Mouse (Mus musculus): ENCODE data around the gene Nprl3.
"Not testable (repeated sequence)": the region's sequence is repeated elsewhere in the genome, so short reads cannot be mapped to it uniquely, and the experiment has no call there.

Gene Nprl3

GRCm38 (mm10) chr11:32284582-32284981 lies 17.1 kb upstream of the Nprl3 start:
- DNase-seq (ENCODE audit: low read depth): not testable (repeated sequence)

- not testable (repeated sequence) for DNase-seq (ENCODE audit: low read depth)
These were observed 15.7 kb upstream of the Nprl3 start, which contains the start of gene Hba-a1 for GRCm38 (mm10) chr11:32283091-32283777. Gene Hba-a1 (plus strand): TSS chr11:32283511.

GRCm38 (mm10) chr11:32281416-32282144 lies 14.1 kb upstream of the Nprl3 start:
- DNase-seq (ENCODE audit: low read depth): no peak

GRCm38 (mm10) chr11:32280646-32281045 lies 13.1 kb upstream of the Nprl3 start:
- DNase-seq (ENCODE audit: low read depth): no peak

- no peak for DNase-seq (ENCODE audit: low read depth)
These were observed 11.0 kb upstream of the Nprl3 start for GRCm38 (mm10) chr11:32278458-32278957.

GRCm38 (mm10) chr11:32277736-32278457 lies 10.4 kb upstream of the Nprl3 start:
- DNase-seq (ENCODE audit: low read depth): no peak

- no peak for DNase-seq (ENCODE audit: low read depth)
These were observed 8.8 kb upstream of the Nprl3 start, which contains the start of gene Hba-x for GRCm38 (mm10) chr11:32276347-32276746. Gene Hba-x (plus strand): TSS chr11:32276400.

- peak; percentile 26 for DNase-seq (ENCODE audit: low read depth)
These were observed 3.7 kb upstream of the Nprl3 start for GRCm38 (mm10) chr11:32271178-32271577.

GRCm38 (mm10) chr11:32268952-32269351 lies 1.4 kb upstream of the Nprl3 start:
- DNase-seq (ENCODE audit: low read depth): no peak

GRCm38 (mm10) chr11:32267964-32268363 lies 457 bp upstream of the Nprl3 start:
- no peak for DNase-seq (ENCODE audit: low read depth)

- DNase-seq (ENCODE audit: low read depth): no peak
These were observed 731 bp downstream of the Nprl3 start for GRCm38 (mm10) chr11:32266776-32267175.

- no peak for DNase-seq (ENCODE audit: low read depth)
These were observed 1.3 kb downstream of the Nprl3 start for GRCm38 (mm10) chr11:32266194-32266593.

GRCm38 (mm10) chr11:32265117-32265738 lies 2.3 kb downstream of the Nprl3 start:
- peak; percentile 27 for DNase-seq (ENCODE audit: low read depth)

- DNase-seq (ENCODE audit: low read depth): no peak
These were observed 4.7 kb downstream of the Nprl3 start for GRCm38 (mm10) chr11:32262674-32263415.

GRCm38 (mm10) chr11:32256566-32256965 lies 10.9 kb downstream of the Nprl3 start:
- no peak for DNase-seq (ENCODE audit: low read depth)

- no peak for DNase-seq (ENCODE audit: low read depth)
These were observed 11.4 kb downstream of the Nprl3 start for GRCm38 (mm10) chr11:32256146-32256545.

- DNase-seq (ENCODE audit: low read depth): no peak
These were observed 14.4 kb downstream of the Nprl3 start for GRCm38 (mm10) chr11:32253121-32253520.

- no peak for DNase-seq (ENCODE audit: low read depth)
These were observed 16.4 kb downstream of the Nprl3 start for GRCm38 (mm10) chr11:32250880-32251763.

- no peak for DNase-seq (ENCODE audit: low read depth)
These were observed 19.2 kb downstream of the Nprl3 start for GRCm38 (mm10) chr11:32248350-32248749.

GRCm38 (mm10) chr11:32247068-32247467 lies 20.4 kb downstream of the Nprl3 start:
- peak; percentile 39 for DNase-seq (ENCODE audit: low read depth)

Measured in induced T-regulatory cell, adult 2 months (primary cell).